Mouse (Mus musculus): ENCODE measurements at regions not wholly inside any gene's neighbourhood (a gene's known extent, or its start where the extent isn't known, plus 50 kb on each side); places are given as distances from the start of the nearest gene placed in this dataset.

DNA sequence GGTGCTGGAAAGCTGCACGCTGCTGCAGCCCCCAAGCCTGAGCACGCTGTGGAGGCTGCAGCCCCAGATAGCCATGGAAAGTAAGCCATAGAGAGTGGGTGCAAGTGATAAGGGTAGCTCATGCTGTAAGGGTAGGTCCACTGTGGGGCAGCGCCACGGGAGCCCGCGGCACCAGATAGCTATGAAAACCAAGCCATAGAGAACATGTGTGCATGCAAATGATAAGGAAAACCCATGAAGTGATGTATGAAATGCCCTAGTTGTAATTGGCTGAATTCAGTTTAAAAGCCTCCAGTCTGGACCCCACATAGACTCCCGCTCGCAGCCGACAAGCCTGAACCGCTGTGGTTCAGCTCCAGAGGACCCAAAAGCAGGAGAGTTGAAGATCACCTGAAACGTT lies 58.8 kb upstream of the L3mbtl3 start:
- WGBS: 89% methylated on average over 11 of the region's 11 CpGs
- Histone ChIP-seq H3K9me3 (no peaks in the 10 kb centered on the region), H3K4me3 (no peak overlapping the region), H3K9ac (replicated peaks) (no peak overlapping the region), H3K27ac (replicated peaks) (no peak overlapping the region), H3K4me1 (no peaks in the 10 kb centered on the region), H3K36me3 (no peaks in the 10 kb centered on the region), H3K4me2 (replicated peaks) (no peak overlapping the region), H3K27me3 (no peaks in the 10 kb centered on the region)
- ATAC-seq (replicated peaks): no peak

- no peak overlapping the region for H3K27ac ChIP-seq (replicated peaks)
- no peak for ATAC-seq (replicated peaks)
- 100% methylated on average over 1 of the region's 1 CpGs for WGBS
These were observed 64.9 kb upstream of the L3mbtl3 start for GRCm38 (mm10) chr10:26440720-26441119.

DNA sequence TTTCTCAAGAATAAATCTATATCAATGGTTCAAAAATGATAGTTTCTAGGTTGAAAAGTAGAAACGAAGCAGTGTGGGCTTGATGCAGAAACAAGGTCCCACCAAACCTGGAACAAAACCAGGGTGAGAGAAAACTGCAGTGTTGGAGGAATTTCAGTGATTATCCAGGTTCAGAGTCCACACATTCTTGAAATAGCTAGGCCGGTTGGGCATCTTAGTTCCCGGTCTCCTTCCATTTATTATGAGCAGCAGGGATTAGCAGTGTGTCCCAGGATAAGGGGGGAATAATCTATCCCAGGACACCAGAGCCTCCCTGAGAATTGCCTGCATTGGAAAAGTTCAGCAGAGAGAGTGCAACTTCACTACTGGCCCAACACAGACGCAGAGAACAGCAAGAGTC lies 108.5 kb upstream of the L3mbtl3 start:
- ATAC-seq (replicated peaks): no peak
- Histone ChIP-seq H3K36me3 (no peaks in the 10 kb centered on the region), H3K27me3 (no peaks in the 10 kb centered on the region), H3K4me3 (no peak overlapping the region), H3K4me2 (replicated peaks) (no peak overlapping the region), H3K9me3 (no peaks in the 10 kb centered on the region), H3K27ac (replicated peaks) (no peak overlapping the region), H3K4me1 (no peaks in the 10 kb centered on the region), H3K9ac (replicated peaks) (no peak overlapping the region)
- 44% methylated on average over 4 of the region's 4 CpGs for WGBS

More at GRCm38 (mm10) chr10:26440720-26441119, 64.9 kb upstream of the L3mbtl3 start:
- no peak overlapping the region for H3K4me2 ChIP-seq (replicated peaks)
- H3K4me1 ChIP-seq: no peaks in the 10 kb centered on the region
- no peaks in the 10 kb centered on the region for H3K36me3 ChIP-seq
- no peak overlapping the region for H3K9ac ChIP-seq (replicated peaks)
- no peaks in the 10 kb centered on the region for H3K27me3 ChIP-seq
- no peaks in the 10 kb centered on the region for H3K9me3 ChIP-seq
- H3K4me3 ChIP-seq: no peak overlapping the region

DNA sequence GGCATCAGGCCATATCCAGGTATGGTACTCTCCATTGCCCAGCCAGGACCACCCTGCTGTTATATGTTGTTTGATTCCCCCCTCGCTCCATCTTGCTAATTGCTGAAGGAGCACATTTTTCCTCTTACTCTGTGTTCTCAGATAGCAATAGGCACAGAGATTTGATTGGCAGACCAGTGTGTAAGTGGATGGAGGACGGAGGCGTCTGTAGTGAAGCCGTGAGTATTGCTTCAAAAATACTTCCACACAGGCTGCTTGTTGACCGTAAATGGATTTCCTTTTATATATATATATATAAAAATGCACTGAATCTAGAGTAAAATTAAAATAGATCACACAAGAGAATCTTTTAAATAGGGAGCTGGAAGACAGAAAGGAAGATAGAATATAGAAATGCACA lies 115.6 kb upstream of the L3mbtl3 start:
- 91% methylated on average over 5 of the region's 5 CpGs for WGBS
- ATAC-seq (replicated peaks): no peak
- no peak overlapping the region for H3K4me3 ChIP-seq
- no peaks in the 10 kb centered on the region for H3K36me3 ChIP-seq
- no peak overlapping the region for H3K9ac ChIP-seq (replicated peaks)
- no peak overlapping the region for H3K27ac ChIP-seq (replicated peaks)
- no peaks in the 10 kb centered on the region for H3K9me3 ChIP-seq
- H3K27me3 ChIP-seq: no peaks in the 10 kb centered on the region
- H3K4me1 ChIP-seq: no peaks in the 10 kb centered on the region
- H3K4me2 ChIP-seq (replicated peaks): no peak overlapping the region

GRCm38 (mm10) chr10:26492146-26492545 lies 116.4 kb upstream of the L3mbtl3 start:
- no peaks in the 10 kb centered on the region for H3K9me3 ChIP-seq
- 84% methylated on average over 11 of the region's 11 CpGs for WGBS
- no peaks in the 10 kb centered on the region for H3K27me3 ChIP-seq
- H3K4me1 ChIP-seq: no peaks in the 10 kb centered on the region
- H3K4me2 ChIP-seq (replicated peaks): no peak overlapping the region
- H3K36me3 ChIP-seq: no peaks in the 10 kb centered on the region
- no peak for ATAC-seq (replicated peaks)
- H3K9ac ChIP-seq (replicated peaks): no peak overlapping the region
- no peak overlapping the region for H3K4me3 ChIP-seq
- H3K27ac ChIP-seq (replicated peaks): no peak overlapping the region

DNA sequence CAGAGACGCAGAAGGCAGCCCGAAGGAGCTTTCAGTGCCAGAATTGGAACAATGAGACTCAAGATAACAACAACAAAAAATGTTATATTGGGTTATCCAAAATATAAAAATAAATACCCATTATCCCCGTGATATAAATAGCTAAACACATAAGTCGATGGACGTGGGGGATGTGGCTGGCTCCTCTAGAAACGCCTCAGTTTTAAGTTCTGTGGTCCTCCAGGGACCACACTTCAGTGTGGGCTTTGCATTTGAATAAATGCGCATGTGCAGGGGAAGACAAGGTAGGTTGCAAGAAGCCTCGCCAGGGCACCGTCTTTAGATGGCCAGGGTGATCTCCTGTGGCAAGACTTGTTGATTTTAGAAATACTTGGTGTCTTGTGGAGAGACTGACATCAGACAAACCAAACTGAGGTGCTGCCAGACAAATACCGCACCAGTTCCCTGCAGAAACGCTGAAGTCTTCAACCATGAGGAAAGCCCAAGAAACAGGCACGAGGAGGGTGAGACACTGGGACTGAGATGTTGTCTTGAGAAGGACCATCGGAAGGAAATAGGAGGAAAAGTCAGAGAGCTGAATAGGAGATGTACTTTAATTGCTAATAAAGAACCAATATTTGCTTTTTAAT lies 117.2 kb upstream of the L3mbtl3 start:
- Histone ChIP-seq H3K27me3 (no peaks in the 10 kb centered on the region), H3K4me1 (no peaks in the 10 kb centered on the region), H3K27ac (replicated peaks) (no peak overlapping the region), H3K4me2 (replicated peaks) (no peak overlapping the region), H3K9me3 (no peaks in the 10 kb centered on the region), H3K9ac (replicated peaks) (no peak overlapping the region), H3K4me3 (no peak overlapping the region), H3K36me3 (no peaks in the 10 kb centered on the region)
- 85% methylated on average over 13 of the region's 13 CpGs for WGBS
- no peak for ATAC-seq (replicated peaks)

GRCm38 (mm10) chr10:26493801-26494200 lies 118.0 kb upstream of the L3mbtl3 start:
- Histone ChIP-seq H3K9me3 (no peaks in the 10 kb centered on the region), H3K4me1 (no peaks in the 10 kb centered on the region), H3K4me2 (replicated peaks) (no peak overlapping the region), H3K9ac (replicated peaks) (no peak overlapping the region), H3K27me3 (no peaks in the 10 kb centered on the region), H3K27ac (replicated peaks) (no peak overlapping the region), H3K4me3 (no peak overlapping the region), H3K36me3 (no peaks in the 10 kb centered on the region)
- no peak for ATAC-seq (replicated peaks)
- 94% methylated on average over 2 of the region's 2 CpGs for WGBS

DNA sequence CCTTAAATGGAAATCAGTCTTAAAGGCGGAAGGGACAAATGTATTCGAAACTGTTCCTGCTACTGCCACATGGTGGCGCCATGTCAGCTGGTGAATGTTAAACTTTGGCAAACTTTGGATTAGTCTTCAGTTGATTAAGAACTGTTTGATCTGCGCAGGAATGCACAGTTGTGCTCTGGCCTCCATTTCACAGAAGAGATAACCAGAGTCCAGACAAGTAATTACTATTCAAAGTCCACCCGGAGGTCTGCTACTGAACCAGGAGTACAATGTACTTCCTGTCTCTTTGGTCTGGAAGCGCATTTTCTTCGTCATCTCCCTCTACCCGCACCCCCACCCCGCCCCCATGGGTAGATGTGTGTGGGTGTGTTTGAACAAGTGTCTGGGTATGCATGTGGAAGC lies 118.6 kb upstream of the L3mbtl3 start:
- no peak overlapping the region for H3K27ac ChIP-seq (replicated peaks)
- H3K36me3 ChIP-seq: no peaks in the 10 kb centered on the region
- no peaks in the 10 kb centered on the region for H3K27me3 ChIP-seq
- H3K9me3 ChIP-seq: no peaks in the 10 kb centered on the region
- H3K4me3 ChIP-seq: no peak overlapping the region
- H3K9ac ChIP-seq (replicated peaks): no peak overlapping the region
- no peaks in the 10 kb centered on the region for H3K4me1 ChIP-seq
- ATAC-seq (replicated peaks): no peak
- no peak overlapping the region for H3K4me2 ChIP-seq (replicated peaks)
- WGBS: 59% methylated on average over 9 of the region's 9 CpGs

DNA sequence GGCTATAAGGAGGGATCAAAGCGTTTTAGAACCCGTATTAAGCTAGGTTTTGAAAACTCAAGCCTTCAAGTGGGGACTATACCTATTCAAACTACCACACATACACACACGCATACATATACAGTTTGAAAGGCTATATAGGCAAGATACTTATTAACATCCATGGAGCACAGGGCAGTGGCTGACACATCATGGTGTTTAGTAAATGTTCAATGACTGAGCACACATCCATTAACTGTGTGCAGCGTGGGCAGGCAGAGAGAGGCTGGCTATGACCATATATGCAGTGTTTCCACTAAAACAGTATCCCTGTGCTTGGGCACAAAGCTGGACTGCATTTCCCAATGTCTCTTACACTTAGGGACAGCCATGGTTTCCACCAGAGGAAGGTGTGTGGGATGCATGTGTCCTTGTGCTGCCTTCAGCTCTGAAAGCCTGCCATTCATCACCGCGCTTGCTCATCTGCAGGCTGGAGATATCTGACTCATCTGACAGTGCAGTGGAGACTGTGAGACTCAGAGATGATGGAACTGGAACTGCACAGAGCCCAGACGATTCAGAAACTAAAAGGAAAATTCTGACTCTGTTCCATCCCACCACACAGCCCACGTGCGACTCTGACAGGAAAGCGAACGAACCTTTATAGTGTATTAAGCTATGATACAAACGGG lies 124.6 kb upstream of the L3mbtl3 start:
- Histone ChIP-seq H3K27ac (replicated peaks) (no peak overlapping the region), H3K4me3 (no peak overlapping the region), H3K9ac (replicated peaks) (no peak overlapping the region), H3K9me3 (no peaks in the 10 kb centered on the region), H3K27me3 (no peaks in the 10 kb centered on the region), H3K4me1 (no peaks in the 10 kb centered on the region), H3K36me3 (no peaks in the 10 kb centered on the region), H3K4me2 (replicated peaks) (no peak overlapping the region)
- WGBS: 77% methylated on average over 12 of the region's 12 CpGs
- no peak for ATAC-seq (replicated peaks)

DNA sequence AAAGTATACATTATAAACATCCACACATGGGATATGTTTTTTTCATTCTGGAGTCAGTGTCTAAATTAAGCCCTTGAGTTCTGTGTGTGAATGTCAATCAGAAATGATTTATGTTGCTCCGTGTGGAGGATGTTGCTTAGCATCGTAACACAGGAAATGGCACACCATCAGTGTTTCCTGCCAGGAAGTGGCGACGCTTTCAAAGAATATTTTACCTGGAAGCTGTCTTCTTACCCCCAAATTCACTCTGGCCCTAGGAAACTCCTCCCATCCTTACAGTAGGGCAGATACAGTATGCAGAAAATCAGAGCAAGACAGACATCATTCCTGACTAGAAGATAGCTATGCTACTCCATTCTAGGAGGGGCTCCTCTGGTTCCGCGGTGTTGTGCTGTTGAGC lies 145.1 kb upstream of the L3mbtl3 start:
- no peak for ATAC-seq (replicated peaks)
- Histone ChIP-seq H3K4me2 (replicated peaks) (no peak overlapping the region), H3K36me3 (no peaks in the 10 kb centered on the region), H3K9ac (replicated peaks) (no peak overlapping the region), H3K27me3 (no peaks in the 10 kb centered on the region), H3K4me1 (no peaks in the 10 kb centered on the region), H3K4me3 (no peak overlapping the region), H3K27ac (replicated peaks) (no peak overlapping the region), H3K9me3 (no peaks in the 10 kb centered on the region)
- WGBS: 85% methylated on average over 6 of the region's 6 CpGs

DNA sequence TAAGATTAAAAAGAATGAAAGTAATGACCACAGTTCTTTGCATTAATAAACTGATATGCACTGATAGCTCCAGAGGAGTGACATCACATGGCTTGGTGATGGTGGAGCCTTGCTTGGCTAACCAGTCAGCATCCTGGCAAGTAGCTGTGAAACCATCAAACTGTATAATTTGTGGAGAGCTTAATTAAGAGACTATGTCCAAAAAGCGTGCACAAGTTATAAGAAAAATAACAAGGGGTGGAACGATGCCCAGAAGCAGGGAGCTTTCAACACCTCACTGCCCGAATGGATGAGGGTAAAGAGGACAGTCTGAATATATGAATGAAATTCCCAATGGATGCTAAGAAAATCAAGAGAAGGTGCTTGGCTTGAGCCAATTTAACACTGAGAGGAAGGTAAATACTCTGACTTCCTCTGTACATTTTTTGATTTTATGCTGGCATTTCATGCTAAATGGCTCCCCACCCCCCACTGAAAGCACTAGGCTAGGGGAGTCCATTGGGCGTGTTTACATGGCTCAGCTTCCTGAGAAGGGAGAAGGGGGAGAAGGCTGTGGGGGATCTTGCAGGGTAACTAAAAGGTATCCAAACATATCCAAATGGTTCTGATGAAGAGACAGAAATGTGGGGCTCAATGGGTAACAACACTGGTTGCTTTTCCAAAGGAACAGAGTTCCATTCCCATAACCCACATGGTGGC lies 150.2 kb upstream of the L3mbtl3 start:
- no peaks in the 10 kb centered on the region for H3K9me3 ChIP-seq
- peak; percentile 72 for ATAC-seq (replicated peaks)
- H3K4me2 ChIP-seq (replicated peaks): no peak overlapping the region
- 43% methylated on average over 4 of the region's 4 CpGs for WGBS
- no peak overlapping the region for H3K27ac ChIP-seq (replicated peaks)
- no peaks in the 10 kb centered on the region for H3K4me1 ChIP-seq
- H3K27me3 ChIP-seq: no peaks in the 10 kb centered on the region
- no peak overlapping the region for H3K4me3 ChIP-seq
- no peak overlapping the region for H3K9ac ChIP-seq (replicated peaks)
- no peaks in the 10 kb centered on the region for H3K36me3 ChIP-seq

DNA sequence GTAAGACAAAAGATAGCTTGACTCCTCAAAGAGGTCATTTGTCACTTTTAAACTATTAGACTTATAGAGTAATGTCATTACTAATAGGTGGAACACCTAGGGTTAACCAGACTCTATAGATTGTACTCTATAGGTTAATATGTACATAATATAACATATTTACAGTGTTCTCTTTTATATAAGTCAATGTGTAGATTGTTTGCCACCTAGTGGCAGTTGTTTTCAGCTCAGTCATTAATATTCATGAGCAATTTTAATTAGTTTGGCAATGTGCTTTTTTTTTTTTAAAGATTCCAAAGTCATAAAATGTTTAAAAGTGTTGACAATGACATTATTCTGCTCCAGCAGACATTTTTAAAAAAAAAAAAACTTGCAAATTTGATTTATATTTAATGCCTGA lies 164.4 kb upstream of the L3mbtl3 start:
- H3K4me3 ChIP-seq: no peak overlapping the region
- H3K4me2 ChIP-seq (replicated peaks): no peak overlapping the region
- no peak overlapping the region for H3K9ac ChIP-seq (replicated peaks)
- no peak for ATAC-seq (replicated peaks)
- no peak overlapping the region for H3K27ac ChIP-seq (replicated peaks)
- no peaks in the 10 kb centered on the region for H3K27me3 ChIP-seq
- H3K36me3 ChIP-seq: no peaks in the 10 kb centered on the region
- H3K4me1 ChIP-seq: no peaks in the 10 kb centered on the region
- no peaks in the 10 kb centered on the region for H3K9me3 ChIP-seq

Measured in forebrain, embryonic 15.5 days (tissue).